Mouse (Mus musculus) forebrain, embryonic 15.5 days (tissue): ENCODE measurements around the gene Dzip1. TPM values are rescaled to one million over a fixed set of nuclear protein-coding genes. Genes with fewer than 3 reads are reported as not detected.

Source experiments
- polyA plus RNA-seq: library from polyadenylated mRNA; unstranded; fragments of >200 nt; fragmentation: Nextera tagmentation; extraction: Ambion mirVana; gene quantifications from 2 replicates; pipeline ENCODE4 v1.2.1, GENCODE M21; 2015

The Dzip1 gene
- polyA plus RNA-seq, 1 experiment from 2014 or later: 41.4 TPM

Other genes with a start within 250 kb of the Dzip1 start
- 0.88 and 1.2 TPM in 2 replicates for gene Abcc4, start 219.2 kb downstream of the Dzip1 start, polyA plus RNA-seq
- gene Cldn10, start 137.6 kb downstream of the Dzip1 start, polyA plus RNA-seq: 0.93 and 1.4 TPM in 2 replicates
- gene Dnajc3, start 12.5 kb upstream of the Dzip1 start, polyA plus RNA-seq: 17.9 and 19.0 TPM in 2 replicates
- gene Uggt2, start 174.0 kb upstream of the Dzip1 start, polyA plus RNA-seq: 12.9 and 14.4 TPM in 2 replicates
- 1.0 and 1.4 TPM in 2 replicates for gene Hs6st3, start 212.9 kb upstream of the Dzip1 start, polyA plus RNA-seq